Mouse (Mus musculus) urinary bladder, postnatal 4 days (tissue): ENCODE data around the gene Naa15.
"Not testable (repeated sequence)": the region's sequence is repeated elsewhere in the genome, so short reads cannot be mapped to it uniquely, and the experiment has no call there.

Experiments
- DNase-seq, 2 experiments: peaks; one replicate each; pipeline ENCODE4 v3.0.0; 2021 to 2022; ENCODE audit warnings: low spot score in 2 of 2

Gene Naa15

GRCm38 (mm10) chr3:51393651-51394050 is 21.3 kb upstream of the Naa15 start:
- no peak for DNase-seq

DNA sequence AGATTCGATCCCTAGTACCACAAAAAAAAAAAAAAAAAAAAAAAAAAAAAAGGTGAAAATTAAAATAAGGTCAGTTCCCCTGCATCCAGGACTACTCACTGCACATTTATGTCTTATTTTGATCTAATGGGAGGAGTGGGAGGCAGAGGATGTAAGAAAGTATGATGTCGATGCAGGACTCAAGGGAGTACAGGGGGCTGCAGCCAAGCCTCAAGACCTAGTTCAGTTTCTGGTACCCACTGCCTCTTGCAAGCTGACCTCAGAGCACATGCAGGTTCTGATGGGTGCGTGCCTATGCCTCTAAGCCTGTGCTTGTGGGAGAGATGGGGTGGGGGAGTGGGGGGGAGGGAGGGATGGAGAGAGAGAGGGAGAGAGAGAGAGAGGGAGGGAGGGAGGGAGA is 20.1 kb upstream of the Naa15 start:
- no peak for DNase-seq

DNA sequence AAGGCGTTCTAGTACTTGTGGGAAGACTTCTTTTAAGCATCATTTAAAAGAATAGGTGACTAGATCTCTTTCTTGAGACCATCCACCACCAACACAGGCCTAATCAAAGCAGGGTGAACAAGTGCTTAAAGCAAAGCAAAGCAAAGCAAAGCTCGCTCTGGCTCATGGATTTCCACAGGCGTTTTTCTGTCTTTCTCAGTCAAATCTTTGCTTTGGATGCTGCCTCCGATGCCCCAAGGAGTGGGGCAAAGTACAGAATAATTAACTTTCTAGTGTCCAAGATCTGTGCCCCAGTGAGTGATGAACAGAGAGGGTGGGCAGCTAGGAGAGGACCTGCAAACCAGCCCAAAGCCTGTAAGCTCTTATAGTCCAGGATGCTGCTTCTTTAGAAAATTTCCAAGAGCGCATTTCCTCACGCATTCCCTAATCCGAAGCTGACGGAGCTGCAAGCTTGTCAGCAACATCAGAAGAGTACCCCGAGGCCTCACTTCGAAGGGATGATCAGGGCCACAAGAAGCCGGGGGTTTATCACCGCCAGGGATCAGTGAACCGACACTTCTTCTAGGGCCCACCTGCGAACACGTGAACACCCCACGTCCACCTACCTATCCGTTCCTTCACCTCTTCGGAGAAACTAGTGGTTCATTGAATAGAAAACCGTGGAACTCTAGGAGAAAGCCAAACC is 19.3 kb upstream of the Naa15 start:
- no peak for DNase-seq

GRCm38 (mm10) chr3:51396219-51397068 is 18.5 kb upstream of the Naa15 start, which contains the start of gene Mgarp:
TSS of gene Mgarp (minus strand) at chr3:51396738.
- DNase-seq, result peak; percentile 56 to 74

GRCm38 (mm10) chr3:51397700-51398299 is 17.1 kb upstream of the Naa15 start:
- DNase-seq, result no peak

- DNase-seq, result no peak
These were observed 16.3 kb upstream of the Naa15 start for GRCm38 (mm10) chr3:51398667-51399066.

GRCm38 (mm10) chr3:51399531-51399930 is 15.4 kb upstream of the Naa15 start:
- no peak for DNase-seq

GRCm38 (mm10) chr3:51400682-51401081 is 14.3 kb upstream of the Naa15 start:
- no peak for DNase-seq

DNA sequence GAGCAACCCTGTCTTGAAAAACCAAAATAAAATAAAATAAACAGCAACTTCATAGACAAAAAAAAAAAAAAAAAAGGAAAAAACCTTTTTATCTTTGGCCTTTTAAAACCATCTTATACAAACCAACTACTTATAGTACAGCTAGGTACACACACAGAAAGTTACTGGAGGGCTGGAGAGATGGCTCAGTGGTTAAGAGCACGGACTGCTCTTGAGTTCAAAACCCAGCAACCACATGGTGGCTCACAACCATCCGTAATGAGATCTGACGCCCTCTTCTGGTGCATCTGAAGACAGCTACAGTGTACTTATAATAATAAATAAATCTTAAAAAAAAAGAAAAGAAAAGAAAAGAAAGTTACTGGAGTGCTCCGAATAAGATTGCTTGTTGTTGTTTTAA is 12.9 kb upstream of the Naa15 start:
- DNase-seq, result not testable (repeated sequence)

GRCm38 (mm10) chr3:51402628-51403027 is 12.3 kb upstream of the Naa15 start:
- no peak for DNase-seq

GRCm38 (mm10) chr3:51407870-51408560 is 6.9 kb upstream of the Naa15 start:
- no peak for DNase-seq

- peak; percentile 95 to 98 for DNase-seq
These were observed 6.3 kb upstream of the Naa15 start, which contains the start of gene Ndufc1 for GRCm38 (mm10) chr3:51408561-51409183. TSS of gene Ndufc1 (minus strand) at chr3:51408988.

DNA sequence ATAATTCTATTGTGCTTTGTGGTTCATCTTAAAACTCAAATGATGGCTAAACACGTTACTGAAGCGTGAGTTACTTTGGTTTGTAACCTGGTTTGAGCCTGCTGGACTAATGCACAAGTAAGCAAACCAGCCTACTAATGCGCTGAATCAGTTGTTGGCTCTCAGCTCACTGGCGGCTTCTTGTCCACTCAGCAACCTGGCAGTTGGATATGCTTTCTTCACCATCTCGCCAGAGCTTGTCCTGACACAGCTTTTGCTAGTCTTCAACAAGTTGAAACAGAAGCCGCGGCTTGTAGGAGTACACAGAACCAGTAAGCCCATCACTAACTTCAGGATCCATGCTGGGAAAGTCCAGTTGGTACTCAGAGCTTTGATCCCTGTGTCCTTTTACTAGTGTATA is 2.5 kb upstream of the Naa15 start:
- DNase-seq, result no peak

- peak in 1 of 2 experiments; percentile 23 for DNase-seq
These were observed 1.7 kb upstream of the Naa15 start for GRCm38 (mm10) chr3:51413276-51413675.

GRCm38 (mm10) chr3:51416073-51416363 is 1.1 kb downstream of the Naa15 start:
- DNase-seq, result no peak

GRCm38 (mm10) chr3:51416364-51417134 is 1.6 kb downstream of the Naa15 start:
- DNase-seq, result peak; percentile 44 to 61

- no peak for DNase-seq
These were observed 2.1 kb downstream of the Naa15 start for GRCm38 (mm10) chr3:51417135-51417458.

GRCm38 (mm10) chr3:51417485-51417884 is 2.5 kb downstream of the Naa15 start:
- no peak for DNase-seq

- no peak for DNase-seq
These were observed 3.0 kb downstream of the Naa15 start for GRCm38 (mm10) chr3:51417966-51418365.

GRCm38 (mm10) chr3:51421921-51422320 is 7.0 kb downstream of the Naa15 start:
- no peak for DNase-seq

DNA sequence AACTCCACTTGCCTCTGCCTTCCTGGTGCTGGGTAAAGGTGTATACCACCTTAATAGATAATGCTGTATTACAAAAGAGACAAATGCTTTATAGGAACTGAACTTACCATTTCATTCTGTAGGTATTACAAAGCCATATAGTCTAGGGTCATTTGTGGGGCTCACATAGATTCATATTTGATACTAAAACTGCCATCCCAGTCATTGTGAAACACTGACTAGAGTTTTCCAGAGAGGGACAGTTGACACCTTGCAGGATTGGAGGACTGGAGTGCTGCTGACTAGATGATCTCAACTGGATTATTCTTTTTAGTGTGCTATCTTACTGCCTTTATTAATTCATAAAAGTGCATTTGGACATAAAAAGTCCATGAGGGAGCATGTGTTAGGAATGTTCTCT is 10.4 kb downstream of the Naa15 start:
- DNase-seq, result no peak
